Mouse (Mus musculus) CH12.LX (cell line): ENCODE results near the gene Rph3al. TPM values are rescaled to one million over a fixed set of nuclear protein-coding genes. Genes with fewer than 3 reads are reported as not detected.
A peak's percentile ranks its signal among the peaks of the same experiment; 100 is the strongest.

Experiments
- DNase-seq: peaks from one replicate; pipeline ENCODE4 v3.0.0-alpha.2; 2013; ENCODE audit errors: extremely low read depth
- H3K27ac ChIP-seq: 2 replicates; pipeline ENCODE4 v1.5.1; 2012; ENCODE audit warnings: low read depth, mild to moderate bottlenecking, control low read depth, moderate library complexity; ENCODE audit not compliant: insufficient read depth
- H3K27me3 ChIP-seq: replicated peaks from 2 replicates; pipeline ENCODE3; 2012; ENCODE audit warnings: inconsistent platforms
- H3K36me3 ChIP-seq, 2 experiments: replicated peaks in 1 of 2; 2 replicates each; pipeline versions ENCODE3 to v1.6.1; 2012; ENCODE audit warnings: inconsistent platforms in 1 of 2, low read length in 1 of 2, mild to moderate bottlenecking in 1 of 2, mixed read lengths in 1 of 2, moderate library complexity in 1 of 2; ENCODE audit not compliant: control insufficient read depth in 1 of 2, insufficient read depth in 1 of 2
- H3K4me1 ChIP-seq, 2 experiments: 2 replicates each; pipeline ENCODE4 v1.6.1; 2012; ENCODE audit warnings: inconsistent platforms in 1 of 2, moderate library complexity in 1 of 2; ENCODE audit not compliant: insufficient read depth in 2 of 2, control insufficient read depth in 1 of 2
- H3K4me2 ChIP-seq: 2 replicates; pipeline ENCODE4 v1.6.1; 2012; ENCODE audit warnings: low read depth, mild to moderate bottlenecking, control low read depth; ENCODE audit not compliant: poor library complexity, insufficient read depth, severe bottlenecking
- H3K4me3 ChIP-seq, 3 experiments: fragments of 150-350 bp in 1 of 3; sonication (generic) in 1 of 3; replicated peaks in 1 of 3; 2 replicates each; pipeline versions ENCODE3 to v1.5.1; 2011 to 2012; ENCODE audit warnings: low read depth in 2 of 3, low read length in 2 of 3, mild to moderate bottlenecking in 2 of 3, moderate library complexity in 2 of 3, control low read depth in 1 of 3, improper control_type of control experiment in 1 of 3, inconsistent platforms in 1 of 3, mixed read lengths in 1 of 3; ENCODE audit not compliant: poor library complexity in 1 of 3
- H3K79me2 ChIP-seq: replicated peaks from 2 replicates; pipeline ENCODE4 v1.6.1; 2012; ENCODE audit warnings: mild to moderate bottlenecking, moderate library complexity; ENCODE audit not compliant: control insufficient read depth, poor library complexity, insufficient read depth, severe bottlenecking; ENCODE audit errors: extremely low read depth
- H3K9ac ChIP-seq: 2 replicates; pipeline ENCODE4 v1.6.1; 2012; ENCODE audit warnings: low read depth, mild to moderate bottlenecking, control low read depth, moderate library complexity; ENCODE audit not compliant: insufficient read depth
- H3K9me3 ChIP-seq: replicated peaks from 2 replicates; pipeline ENCODE3; 2012; ENCODE audit warnings: low read length, inconsistent platforms, mixed read lengths
- CTCF ChIP-seq, 2 experiments: IDR thresholded peaks in 1 of 2; conservative IDR thresholded peaks in 1 of 2; 2 replicates each; pipeline ENCODE4 v1.5.1; 2011 to 2012; ENCODE audit warnings: low read depth in 2 of 2, low read length in 2 of 2, improper control_type of control experiment in 1 of 2, inconsistent platforms in 1 of 2, mild to moderate bottlenecking in 1 of 2, moderate library complexity in 1 of 2
- JUN ChIP-seq: IDR thresholded peaks from 2 replicates; pipeline ENCODE4 v1.6.1; 2011; ENCODE audit warnings: low read depth, mild to moderate bottlenecking, low read length, improper control_type of control experiment, moderate library complexity; ENCODE audit not compliant: insufficient read depth
- MYC ChIP-seq: IDR thresholded peaks from 2 replicates; pipeline ENCODE4 v1.6.1; 2011; ENCODE audit warnings: low read depth, mild to moderate bottlenecking, improper control_type of control experiment, low read length
- NELFE ChIP-seq: IDR thresholded peaks from 2 replicates; pipeline ENCODE4 v1.6.1; 2011; ENCODE audit warnings: low read depth, low read length, improper control_type of control experiment
- NRF1 ChIP-seq: IDR thresholded peaks from 2 replicates; pipeline ENCODE4 v1.6.1; 2014; ENCODE audit warnings: low read depth, mild to moderate bottlenecking, inconsistent platforms, low read length, improper control_type of control experiment, moderate library complexity
- PAX5 ChIP-seq: IDR thresholded peaks from 2 replicates; pipeline ENCODE4 v1.6.1; 2012; ENCODE audit warnings: low read length, inconsistent platforms, mixed read lengths
- RAD21 ChIP-seq: IDR thresholded peaks from 2 replicates; pipeline ENCODE4 v1.6.1; 2011; ENCODE audit warnings: low read depth, mild to moderate bottlenecking, low read length, improper control_type of control experiment, moderate library complexity
- RCOR1 ChIP-seq: conservative IDR thresholded peaks from 2 replicates; pipeline ENCODE4 v1.6.1; 2012; ENCODE audit warnings: low read depth, mild to moderate bottlenecking, inconsistent platforms, low read length, improper control_type of control experiment
- SMC3 ChIP-seq: IDR thresholded peaks from 2 replicates; pipeline ENCODE4 v1.6.1; 2011; ENCODE audit warnings: low read depth, low read length, improper control_type of control experiment
- TBP ChIP-seq: conservative IDR thresholded peaks from 2 replicates; pipeline ENCODE4 v1.6.1; 2011; ENCODE audit warnings: low read depth, low read length, improper control_type of control experiment
- UBTF ChIP-seq: IDR thresholded peaks from 2 replicates; pipeline ENCODE4 v1.6.1; 2012; ENCODE audit warnings: low read depth, mild to moderate bottlenecking, inconsistent platforms, low read length, improper control_type of control experiment, moderate library complexity
- USF1 ChIP-seq: IDR thresholded peaks from 2 replicates; pipeline ENCODE4 v1.6.1; 2014; ENCODE audit warnings: low read depth, mild to moderate bottlenecking, inconsistent platforms, low read length, improper control_type of control experiment
- ZC3H11A ChIP-seq: IDR thresholded peaks from 2 replicates; pipeline ENCODE4 v1.6.1; 2012; ENCODE audit warnings: low read depth, mild to moderate bottlenecking, inconsistent platforms, low read length, improper control_type of control experiment
- dilution Hi-C: fragments of 300-500 bp; cut with MboI; formaldehyde crosslinking; loops from 2 replicates; pipeline ENCODE4 v1.14.3; 2020; ENCODE audit warnings: low sequenced_read_pairs; ENCODE audit not compliant: extremely low pct_unique_long_range_greater_than_20kb, extremely low pct_ligation_motif_present
- in situ Hi-C: fragments of 300-500 bp; cut with MboI; formaldehyde crosslinking; loops from 3 replicates; pipeline ENCODE4 v1.14.3; 2019; ENCODE audit warnings: low sequenced_read_pairs, low pct_ligation_motif_present, low pct_unique_long_range_greater_than_20kb, mixed read lengths
- polyA plus RNA-seq: library from polyadenylated mRNA; unstranded; fragments of >175 nt; gene quantifications from 2 replicates; pipeline ENCODE4 v1.2.1, GENCODE M21; 2012; ENCODE audit warnings: low read depth; ENCODE audit not compliant: insufficient read length
- total RNA-seq, 2 experiments: library from RNA; depleted of rRNA; stranded (reverse); fragments of 300-350 nt in 1 of 2; fragments of >200 nt in 1 of 2; gene quantifications; 2 replicates each; pipeline ENCODE4 v1.2.3; 2012 to 2014

Rph3al gene
- total and polyA plus RNA-seq, 3 experiments: 0.34 to 0.39 TPM; not detected in 1

DNA sequence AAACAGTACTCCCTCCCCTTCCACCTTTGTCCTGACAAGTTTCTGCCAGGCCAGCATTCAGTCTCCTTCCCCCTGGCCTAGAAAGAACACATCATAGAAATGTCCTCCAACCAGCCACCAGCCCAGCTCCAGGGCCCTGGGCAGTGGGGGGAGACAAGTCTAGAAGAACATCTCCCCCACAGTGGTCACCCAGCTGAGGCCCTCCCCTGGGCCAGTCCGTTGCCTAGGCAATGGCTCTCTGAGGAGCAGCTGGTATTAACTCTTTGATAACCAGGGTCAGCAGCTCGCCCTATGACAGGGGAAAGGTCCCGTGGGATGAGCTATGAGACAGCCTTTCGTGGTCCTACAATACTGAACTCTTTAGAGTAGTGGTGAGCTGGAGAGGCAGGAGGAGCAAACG is 33.7 kb downstream of the Rph3al start:
- Histone ChIP-seq H3K36me3 (no peaks in the 10 kb centered on the region), H3K79me2 (no peaks in the 10 kb centered on the region), H3K9me3 (peaks cover 8% of the 10 kb centered on the region), H3K27me3 (peaks cover 14% of the 10 kb centered on the region), H3K4me2 (no peak overlapping the region), H3K9ac (no peak overlapping the region)
- no peak for DNase-seq
- TF ChIP-seq PAX5 (no peak), NRF1 (no peak), USF1 (no peak)
- TF ChIP-seq, all 38 proteins: peak for 0
- Histone ChIP-seq H3K4me1 (peaks cover 0 to 10% of the 10 kb centered on the region in 2 experiments; a peak in 2 of 4 replicates), H3K27ac (no peak overlapping the region), H3K4me3 (no peak overlapping the region)
- dilution Hi-C loops: no loop called here
- in situ Hi-C loops: loop anchor here (5.0 to 10.0 kb wide), 2 partner anchors 122 to 190 kb away; no protein-coding TSS in a partner anchor

DNA sequence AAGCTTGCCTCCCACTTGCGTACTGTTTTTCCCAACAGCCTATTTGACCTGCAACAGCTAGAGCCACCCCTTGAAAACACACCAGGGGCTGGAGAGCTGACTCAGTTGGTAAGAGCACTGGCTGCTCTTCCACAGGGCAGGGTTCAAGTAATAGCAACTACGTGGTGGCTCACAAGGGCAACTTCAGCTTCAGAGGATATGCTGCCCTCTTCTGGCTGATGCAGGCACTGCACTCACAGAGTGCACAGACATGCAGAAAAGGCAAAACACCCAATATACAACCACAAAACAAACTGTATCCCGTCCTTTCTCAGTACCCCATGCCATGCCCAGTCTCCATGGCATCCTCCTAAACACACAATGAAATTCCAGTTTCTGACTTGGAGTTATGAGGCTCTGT is 34.7 kb downstream of the Rph3al start:
- H3K9ac ChIP-seq: no peak overlapping the region
- dilution Hi-C loops: no loop called here
- H3K4me3 ChIP-seq: no peak overlapping the region
- peaks cover 19% of the 10 kb centered on the region for H3K27me3 ChIP-seq
- in situ Hi-C loops: loop anchor here (5.0 to 10.0 kb wide), 2 partner anchors 121 to 189 kb away; no protein-coding TSS in a partner anchor
- no peak overlapping the region for H3K4me2 ChIP-seq
- peak; percentile 53 for DNase-seq
- H3K36me3 ChIP-seq: no peaks in the 10 kb centered on the region
- H3K4me1 ChIP-seq: peaks cover 0 to 10% of the 10 kb centered on the region in 2 experiments; a peak in 2 of 4 replicates
- no peaks in the 10 kb centered on the region for H3K79me2 ChIP-seq
- TF ChIP-seq ZC3H11A (peak; percentile 28; the same call in 1 of the 2 replicates), CTCF (conservative IDR thresholded peaks at IDR 0.05 in 1 of 2, IDR thresholded peaks at IDR 0.05 in 1 of 2; ENCODE audit: low read depth in 2 of 2, low read length in 2 of 2) (peak; percentile 86 to 98), RAD21 (peak; percentile 77), USF1 (no peak), RCOR1 (no peak), SMC3 (peak; percentile 87)
- TF ChIP-seq, all 38 proteins: peak for 4
- Histone ChIP-seq H3K27ac (no peak overlapping the region), H3K9me3 (peaks cover 8% of the 10 kb centered on the region)

DNA sequence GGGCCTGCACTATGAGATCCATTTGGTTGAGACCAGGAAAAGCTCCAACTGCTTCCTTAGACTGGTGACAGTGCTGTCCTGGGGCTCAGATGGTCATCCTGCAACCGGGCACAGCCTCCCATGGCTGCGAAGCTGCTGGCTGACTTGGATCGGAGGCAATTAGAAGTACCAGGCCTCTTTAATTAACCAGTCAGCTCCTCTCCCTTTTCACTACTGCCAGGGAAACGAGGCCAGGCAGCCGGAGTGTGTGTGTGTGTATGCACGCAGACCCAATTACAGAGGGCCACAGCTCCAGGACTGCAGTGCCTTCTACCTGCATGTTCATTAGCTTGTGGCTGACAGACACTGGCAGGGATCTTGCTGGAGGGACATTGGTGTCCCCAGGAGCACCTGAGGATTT is 36.9 kb downstream of the Rph3al start:
- Histone ChIP-seq H3K27me3 (peaks cover 26% of the 10 kb centered on the region), H3K9me3 (peaks cover 8% of the 10 kb centered on the region)
- dilution Hi-C loops: no loop called here
- DNase-seq: no peak
- TF ChIP-seq JUN: no peak
- TF ChIP-seq NELFE: no peak
- no peak for TF ChIP-seq TBP
- no peak for TF ChIP-seq UBTF
- no peak for TF ChIP-seq CTCF (conservative IDR thresholded peaks at IDR 0.05 in 1 of 2, IDR thresholded peaks at IDR 0.05 in 1 of 2; ENCODE audit: low read depth in 2 of 2, low read length in 2 of 2)
- TF ChIP-seq USF1: no peak
- no peak for TF ChIP-seq NRF1
- TF ChIP-seq SMC3: no peak
- no peak for TF ChIP-seq MYC
- TF ChIP-seq, all 38 proteins: peak for 0
- Histone ChIP-seq H3K4me2 (no peak overlapping the region), H3K9ac (no peak overlapping the region), H3K4me3 (no peak overlapping the region), H3K79me2 (no peaks in the 10 kb centered on the region), H3K36me3 (no peaks in the 10 kb centered on the region), H3K27ac (no peak overlapping the region), H3K4me1 (no peaks in the 10 kb centered on the region)
- in situ Hi-C loops: loop anchor here (5.0 to 10.0 kb wide), 2 partner anchors 119 to 187 kb away; no protein-coding TSS in a partner anchor
